Comparison of ENCODE assay signal across 8 mouse cellular contexts in genomic region chr15:89373762-89374248, GRCm38 (mm10). TPM values are rescaled to one million over a fixed set of nuclear protein-coding genes. Genes with fewer than 3 reads are reported as not detected.
DNase-seq lines count a peak whose midpoint lies in the region; ATAC-seq and TF ChIP-seq lines count a peak whose summit lies in the region.

TSS of gene Sco2 (minus strand) at chr15:89373846.

- peak within 1 kb of the TSS; percentile 76 for H3K4me3 ChIP-seq in cortical plate, adult 2 months (ENCODE audit: insufficient read depth, low read length)

- ATAC-seq in activated CD4-positive, CD25-positive, alpha-beta regulatory T cell, adult 4 months: peak; percentile 51
- ATAC-seq in megakaryocyte progenitor cell, adult 5-6 weeks (replicated peaks; ENCODE audit: poor library complexity): peak; percentile 54

- H3K4me1 ChIP-seq in cortical plate, adult 2 months (ENCODE audit: control insufficient read depth, insufficient read depth, low read length): no peaks in the 10 kb centered on the region

- TF ChIP-seq CTCF in cortical plate, adult 2 months (IDR thresholded peaks at IDR 0.05; ENCODE audit: extremely low read depth, insufficient read depth, low read length): peak; percentile 61

- peak; percentile 98 for DNase-seq in gastrocnemius, postnatal 10 days
- DNase-seq in induced T-regulatory cell, adult 2 months (ENCODE audit: low read depth): peak; percentile 94
- DNase-seq in left cerebral cortex, adult 9 months (ENCODE audit: low spot score in 2 of 2): peak; percentile 66 to 94
- DNase-seq in right cerebral cortex, postnatal 14 days: peak; percentile 98
- DNase-seq in urinary bladder, postnatal 36 days (ENCODE audit: low spot score in 2 of 2): peak; percentile 91 to 92

- peak; percentile 50; the same call in 1 of the 2 replicates for TF ChIP-seq POLR2A in cortical plate, adult 2 months (IDR thresholded peaks at IDR 0.05; ENCODE audit: extremely low read depth, insufficient read depth, low read length)

- H3K27ac ChIP-seq in cortical plate, adult 2 months (ENCODE audit: insufficient read depth, low read length): peak within 1 kb of the TSS; percentile 91

RNA-seq across cellular contexts. Expression of gene Sco2, which starts in this region (rescaled TPM):
- 1 to 10 TPM; 2.1 to 4.9 TPM for polyA plus RNA-seq in activated CD4-positive, CD25-positive, alpha-beta regulatory T cell, adult 4 months (2017; shearing (Covaris generic))
- 35.2 and 36.9 TPM in 2 replicates for polyA plus RNA-seq in cortical plate, adult 2 months (2012; rRNA removed)
- total RNA-seq in gastrocnemius, postnatal 10 days (2021): 10 to 100 TPM; 14.2 to 14.6 TPM
- total RNA-seq in megakaryocyte progenitor cell, adult 5-6 weeks (2015): 15.9 and 20.6 TPM in 2 replicates
- total RNA-seq in megakaryocyte progenitor cell, adult 5-6 weeks (2017): 14.4 and 14.7 TPM in 2 replicates

Comparison
In these comparisons a context has a peak if more than half of its experiments do, and no peak if none do; other contexts are left out.
1. Peak in every context shown above with its lines: DNase-seq, ATAC-seq, H3K4me3 ChIP-seq and H3K27ac ChIP-seq.